Mouse (Mus musculus) ES-Bruce4 (cell line): Measurements from ENCODE around the gene Fto.

Source experiments
- CTCF ChIP-seq: IDR thresholded peaks from one replicate; pipeline ENCODE4 v1.8.1; 2011; ENCODE audit warnings: low read depth, low read length
- POLR2A ChIP-seq: IDR thresholded peaks from one replicate; pipeline ENCODE4 v1.8.1; 2011; ENCODE audit warnings: low read length; ENCODE audit not compliant: insufficient read depth

DNA sequence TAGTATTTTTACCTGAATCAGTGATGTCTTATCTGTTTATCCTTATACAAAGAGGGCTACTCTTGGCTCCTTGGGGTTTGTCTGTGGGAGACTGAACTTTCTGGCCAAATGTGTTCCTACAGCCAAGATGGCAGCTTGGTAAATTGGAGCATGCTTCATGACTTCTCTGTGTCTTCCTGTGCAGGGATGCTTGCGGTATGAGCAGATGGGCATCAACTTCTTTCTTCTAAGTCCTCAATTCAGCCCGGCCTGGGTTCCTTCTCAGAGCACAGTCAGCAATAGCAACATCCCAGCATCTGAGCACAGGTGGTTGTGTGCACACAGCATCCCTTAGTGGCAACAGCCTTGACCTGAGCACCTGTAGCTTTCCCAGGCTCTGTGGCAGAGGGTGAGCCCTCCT, 141.6 kb downstream of the Fto start:
- TF ChIP-seq POLR2A: no peak
- TF ChIP-seq CTCF: no peak
